Mouse (Mus musculus) lung, postnatal 0 days (tissue): ENCODE measurements around the gene Ptch1.

Experiments
- CTCF ChIP-seq: IDR thresholded peaks from 2 replicates; pipeline ENCODE4 v1.5.1; 2016; ENCODE audit warnings: antibody characterized with exemption, mild to moderate bottlenecking
- EP300 ChIP-seq: IDR thresholded peaks from 2 replicates; pipeline ENCODE4 v1.6.1; 2016; ENCODE audit warnings: antibody characterized with exemption, mild to moderate bottlenecking, control low read depth

DNA sequence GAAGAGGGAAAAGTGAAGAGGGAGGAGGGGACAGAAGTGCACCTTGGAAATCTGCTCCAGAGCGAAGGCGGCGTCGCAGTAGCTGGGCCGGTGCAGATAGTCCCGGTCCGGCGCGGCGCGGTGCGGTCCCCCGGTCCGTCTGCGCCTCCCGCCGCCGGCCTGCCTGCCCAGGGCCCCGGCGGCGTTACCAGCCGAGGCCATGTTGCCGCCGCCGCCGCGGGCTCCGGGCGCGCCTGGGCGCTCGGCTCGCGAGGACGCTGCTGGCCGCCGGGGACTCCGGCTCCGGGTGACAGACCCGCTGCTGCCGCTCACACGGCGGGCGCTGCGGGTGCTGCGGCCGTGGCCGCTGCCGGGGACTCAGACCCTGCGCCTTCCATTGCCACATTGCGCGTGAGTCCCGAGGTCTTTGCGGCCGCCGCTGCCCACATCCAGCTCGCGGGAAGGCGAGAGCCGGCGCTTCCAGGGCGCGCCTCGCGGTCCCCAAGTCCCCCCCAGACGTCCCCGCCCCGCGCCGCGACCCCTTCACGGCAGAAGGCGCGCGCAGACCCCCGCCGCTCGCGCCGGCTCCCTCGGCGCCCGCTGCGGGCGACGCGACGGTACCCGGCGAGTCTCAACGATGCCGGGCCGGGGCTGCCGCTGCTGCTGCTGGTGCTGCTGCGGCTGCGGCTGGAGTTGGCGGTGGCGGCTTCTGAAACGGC, 7.9 kb downstream of the Ptch1 start:
- no peak for TF ChIP-seq CTCF
- TF ChIP-seq EP300, result no peak
